Mouse (Mus musculus): Measurements from ENCODE around the gene Tcf20.

DNA sequence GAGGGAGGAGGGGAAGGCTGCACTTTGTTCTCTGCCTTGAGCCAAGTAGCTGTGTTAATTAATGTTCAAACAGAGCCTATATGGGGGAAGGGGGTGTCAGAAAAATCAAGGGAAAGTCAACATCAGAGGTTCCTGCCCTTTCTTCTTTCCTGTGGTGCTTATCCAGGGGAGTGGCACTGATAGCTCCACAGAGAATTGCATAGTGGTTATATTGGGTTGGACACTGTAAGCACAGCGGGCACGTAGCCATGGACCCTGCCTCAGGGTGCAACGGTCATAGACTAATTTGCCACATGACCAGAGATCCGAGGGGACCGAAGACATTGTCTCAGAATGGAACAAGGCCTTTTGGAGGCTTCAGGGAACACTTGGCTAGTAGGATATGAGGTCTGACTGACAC is 193.4 kb downstream of the Tcf20 start, which contains the start of gene Cyp2d26:
- no peak for TF ChIP-seq CTCF (conservative IDR thresholded peaks at IDR 0.05; ENCODE audit: low read length)
- no peak for TF ChIP-seq NANOG (IDR thresholded peaks at IDR 0.05; ENCODE audit: borderline replicate concordance, low read length)
- no peak for TF ChIP-seq POU5F1 (IDR thresholded peaks at IDR 0.05; ENCODE audit: borderline replicate concordance, low read length)
